Mouse (Mus musculus): Measurements from ENCODE around the gene Arl16.

GRCm38 (mm10) chr11:120498226-120498625 is 30.8 kb upstream of the Arl16 start:
- no peak for TF ChIP-seq CTCF (IDR thresholded peaks at IDR 0.05; ENCODE audit: low read depth)
- no peak for TF ChIP-seq EP300 (IDR thresholded peaks at IDR 0.05; ENCODE audit: low read depth)

Data from liver, embryonic 14.5 days (tissue).